Mouse (Mus musculus) cortical plate, adult 2 months (tissue): Measurements from ENCODE around the gene Tll1.

Source experiments
- CTCF ChIP-seq: fragments of 200-500 bp; IDR thresholded peaks from 2 replicates; pipeline ENCODE4 v1.5.1; 2011; ENCODE audit warnings: mild to moderate bottlenecking, control low read depth, low read length; ENCODE audit not compliant: insufficient read depth; ENCODE audit errors: extremely low read depth
- POLR2A ChIP-seq: fragments of 200-500 bp; IDR thresholded peaks from 2 replicates; pipeline ENCODE4 v1.6.1; 2011; ENCODE audit warnings: mild to moderate bottlenecking, low read length, control low read depth; ENCODE audit not compliant: insufficient read depth; ENCODE audit errors: extremely low read depth

- no peak for TF ChIP-seq CTCF
- no peak for TF ChIP-seq POLR2A
Observed at GRCm38 (mm10) chr8:64216252-64216651, 10.2 kb upstream of the Tll1 start.
